Mouse (Mus musculus) thymus, adult 2 months (tissue): ENCODE measurements at regions not wholly inside any gene's neighbourhood (a gene's known extent, or its start where the extent isn't known, plus 50 kb on each side); places are given as distances from the start of the nearest gene placed in this dataset.

Source experiments
- CTCF ChIP-seq: fragments of 200-500 bp; IDR thresholded peaks from 2 replicates; pipeline ENCODE4 v1.5.1; 2012; ENCODE audit warnings: mild to moderate bottlenecking, control low read depth, low read length, moderate library complexity, borderline replicate concordance; ENCODE audit not compliant: control insufficient read depth, poor library complexity, insufficient read depth; ENCODE audit errors: extremely low read depth
- POLR2A ChIP-seq: fragments of 200-500 bp; IDR thresholded peaks from 2 replicates; pipeline ENCODE4 v1.6.1; 2012; ENCODE audit warnings: mild to moderate bottlenecking, low read length, control low read depth, moderate library complexity; ENCODE audit not compliant: control insufficient read depth, poor library complexity, insufficient read depth; ENCODE audit errors: extremely low read depth

DNA sequence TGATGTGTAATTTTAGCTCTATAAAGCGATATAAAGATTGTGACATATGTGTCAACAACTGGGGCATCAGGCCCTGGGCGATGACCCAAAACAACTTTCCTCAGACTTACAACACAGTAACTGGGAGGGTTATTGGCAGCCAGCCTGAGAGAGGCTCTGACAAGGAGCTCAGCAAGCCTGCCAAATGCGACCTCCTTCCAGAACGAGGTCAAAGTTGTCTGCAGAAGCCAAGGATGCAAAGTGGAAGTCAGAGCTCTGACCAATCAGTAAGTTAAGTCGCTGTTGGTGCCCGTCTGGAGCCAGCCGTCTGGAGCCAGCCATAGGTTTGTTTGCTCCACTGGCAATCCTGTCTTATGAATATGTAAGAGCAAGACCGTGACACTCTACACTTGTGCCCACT lies 216.0 kb upstream of the Nfe2l3 start:
- TF ChIP-seq CTCF, result no peak
- no peak for TF ChIP-seq POLR2A
